Mouse (Mus musculus) kidney, adult 2 months (tissue): ENCODE measurements around the gene Shank3.

ENCODE experiments used
- CTCF ChIP-seq: fragments of 200-500 bp; conservative IDR thresholded peaks from 2 replicates; pipeline ENCODE4 v1.5.1; 2011; ENCODE audit warnings: low read depth, mild to moderate bottlenecking, control low read depth, low read length, moderate library complexity, mixed read lengths; ENCODE audit not compliant: insufficient read depth, insufficient read length
- POLR2A ChIP-seq: fragments of 200-500 bp; IDR thresholded peaks from one replicate; pipeline ENCODE4 v1.6.1; 2011; ENCODE audit warnings: low read depth, low read length, control low read depth

DNA sequence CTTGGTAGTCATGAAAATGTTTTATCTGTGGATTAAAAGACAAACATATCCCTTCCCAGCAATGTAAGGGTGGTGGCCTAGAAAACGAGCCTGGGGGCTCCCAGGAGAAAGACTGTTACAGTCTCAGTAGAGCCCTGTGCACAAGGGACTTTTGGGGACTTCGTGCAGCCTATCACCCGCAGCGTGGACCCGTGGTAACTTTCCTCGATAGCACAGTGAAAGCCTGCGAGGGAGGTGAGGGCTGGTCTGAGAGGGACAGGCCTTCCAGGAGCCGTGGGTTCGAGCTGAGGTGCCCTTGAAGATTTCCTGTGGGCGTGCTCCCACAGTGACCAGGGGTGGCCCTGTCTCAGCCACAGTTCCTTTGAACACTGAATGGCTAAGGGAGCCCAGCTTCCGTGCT, 86.2 kb downstream of the Shank3 start:
- no peak for TF ChIP-seq CTCF
- TF ChIP-seq POLR2A = no peak
